Mouse (Mus musculus) adrenal gland, adult 2 months (tissue): ENCODE results near the gene Dchs1. TPM values are rescaled to one million over a fixed set of nuclear protein-coding genes. Genes with fewer than 3 reads are reported as not detected.
A peak's percentile ranks its signal among the peaks of the same experiment; 100 is the strongest.

Source experiments
- DNase-seq: peaks from one replicate; pipeline ENCODE4 v3.0.0; 2021
- long read RNA-seq: library from polyadenylated mRNA; stranded (forward); transcript quantifications from one replicate; pipeline ENCODE4 v2.0.0, GENCODE M21; 2021
- polyA plus RNA-seq: library from polyadenylated mRNA; depleted of rRNA; stranded (reverse); fragments of >200 nt; gene quantifications from 2 replicates; pipeline ENCODE4 v1.2.3, GENCODE M21; 2012; rRNA removed
- total RNA-seq, 2 experiments: library from RNA; stranded (reverse); gene quantifications; 2 replicates each; pipeline ENCODE4 v1.2.3; 2021

The Dchs1 gene
- total RNA-seq = 1 to 10 TPM; 4.4 to 8.2 TPM
- polyA plus RNA-seq = 8.2 and 9.5 TPM in 2 replicates
- long read RNA-seq = 0 reads

DNA sequence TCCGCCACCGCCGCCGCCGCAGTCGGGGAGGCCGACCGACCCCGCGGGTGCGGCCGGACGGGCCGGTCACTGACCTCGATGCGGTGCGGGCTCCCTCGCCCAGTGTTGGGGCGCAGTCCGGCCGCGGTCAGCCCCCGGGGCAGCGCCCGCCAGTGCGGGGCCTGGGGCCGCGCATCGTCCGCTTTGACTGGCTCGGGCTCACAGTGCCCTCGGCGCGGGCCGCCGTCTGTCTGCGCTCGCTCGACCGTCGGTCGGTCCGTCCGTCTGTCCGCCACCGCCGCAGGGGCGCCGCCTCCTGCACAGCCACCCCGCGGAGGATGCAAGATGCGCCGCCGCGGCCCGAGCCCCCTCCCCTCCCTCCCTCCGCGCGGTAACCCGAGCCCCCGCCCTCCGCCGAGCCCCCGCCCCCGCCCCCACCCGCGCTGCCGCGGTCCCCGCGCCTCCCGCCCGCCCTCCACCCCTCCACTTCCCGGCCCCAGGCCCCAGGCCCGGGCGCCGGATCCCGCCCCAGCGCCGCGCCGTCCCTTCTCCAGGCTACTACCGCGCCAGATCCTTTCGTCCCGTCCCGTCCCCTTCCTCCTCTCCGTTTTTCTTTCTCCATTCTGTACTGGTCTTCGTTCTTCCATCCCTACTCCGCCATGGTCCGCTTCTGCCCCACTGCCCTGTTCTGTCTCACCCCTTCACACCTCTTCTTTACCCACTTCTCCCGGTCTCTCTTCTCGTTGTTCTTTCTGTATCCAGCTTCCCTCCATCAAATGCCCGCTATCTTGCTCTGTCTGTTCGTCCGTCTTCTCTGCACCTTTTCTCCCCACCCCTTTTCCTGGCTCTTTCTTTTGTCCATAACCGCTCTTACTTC lies at the start of gene Dchs1:
Gene Dchs1 (minus strand): TSS at position 370 of the 856 bp plus-strand sequence.
- no peak for DNase-seq

DNA sequence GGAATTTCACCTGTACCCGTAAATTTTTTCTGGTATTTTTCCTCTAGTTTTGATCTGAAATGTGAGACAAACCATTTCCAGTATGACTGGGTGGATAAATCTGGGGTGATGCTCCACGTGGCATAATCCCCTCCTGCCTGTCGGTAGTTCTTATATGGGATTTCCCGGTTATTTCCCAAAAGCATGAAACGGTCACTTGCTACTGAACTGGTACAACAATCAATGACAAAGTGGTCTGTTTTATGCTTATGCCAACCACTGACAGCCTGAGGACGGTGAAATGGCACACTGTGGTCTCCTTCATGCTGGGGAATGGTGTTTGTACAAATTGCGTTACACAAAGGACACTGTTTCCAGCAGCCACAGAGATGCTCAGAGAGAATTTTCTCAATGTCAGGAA lies 36.8 kb upstream of the Dchs1 start:
- no peak for DNase-seq

DNA sequence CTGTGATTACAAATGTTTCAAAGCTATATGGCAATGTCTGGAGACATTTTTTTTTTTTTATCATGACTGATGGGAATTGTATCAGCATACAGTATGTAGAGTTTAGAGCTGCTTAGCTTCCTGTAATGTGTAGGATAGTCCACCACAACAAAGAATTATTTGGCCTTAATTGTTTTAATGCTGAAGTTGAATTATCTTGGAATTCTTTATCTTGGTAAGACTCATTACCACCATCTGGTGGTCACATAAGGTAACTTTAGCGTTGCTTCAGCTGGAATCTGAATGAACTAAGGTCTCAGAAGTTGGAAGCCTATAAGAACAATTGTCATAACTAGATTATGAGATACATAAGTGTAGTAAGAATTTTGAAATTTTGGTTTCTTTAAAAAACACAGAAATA lies 31.0 kb upstream of the Dchs1 start:
- no peak for DNase-seq

DNA sequence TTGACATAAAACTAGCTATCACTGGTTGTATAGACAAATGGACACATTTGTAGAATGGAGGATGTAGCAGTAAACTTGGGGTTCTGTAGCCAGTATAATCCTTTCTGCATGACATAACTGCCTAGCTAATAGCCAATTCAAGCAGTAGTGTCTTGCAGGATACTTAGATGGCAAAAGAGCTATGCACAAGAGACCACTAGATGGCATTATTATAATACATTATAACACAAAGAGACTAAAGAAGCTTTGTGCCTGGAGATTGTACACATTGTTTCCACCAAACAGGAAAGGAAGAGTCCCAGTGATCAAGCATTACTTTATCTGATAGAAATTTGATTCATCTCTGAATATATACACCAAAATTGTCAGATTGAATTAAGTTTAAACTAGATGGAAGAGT lies 29.3 kb upstream of the Dchs1 start:
- DNase-seq = no peak

DNA sequence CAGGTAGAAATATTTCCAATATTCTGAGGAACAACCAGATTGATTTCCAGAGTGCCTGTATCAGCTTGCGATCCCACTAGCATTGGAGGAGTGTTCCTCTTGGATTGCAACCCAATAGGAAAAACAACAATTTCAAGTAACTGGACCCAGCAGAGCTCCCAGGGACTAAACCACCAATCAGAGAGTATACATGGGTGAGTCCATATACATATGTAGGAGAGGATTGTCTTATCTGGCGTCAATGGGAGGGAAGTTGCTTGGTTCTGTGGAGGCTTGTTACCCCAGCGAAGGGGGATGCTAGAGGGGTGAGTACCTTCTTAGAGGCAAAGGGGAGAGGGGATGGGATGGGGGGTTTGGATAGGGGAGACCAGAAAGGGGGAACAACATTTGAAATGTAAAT lies 25.9 kb upstream of the Dchs1 start:
- DNase-seq = no peak

DNA sequence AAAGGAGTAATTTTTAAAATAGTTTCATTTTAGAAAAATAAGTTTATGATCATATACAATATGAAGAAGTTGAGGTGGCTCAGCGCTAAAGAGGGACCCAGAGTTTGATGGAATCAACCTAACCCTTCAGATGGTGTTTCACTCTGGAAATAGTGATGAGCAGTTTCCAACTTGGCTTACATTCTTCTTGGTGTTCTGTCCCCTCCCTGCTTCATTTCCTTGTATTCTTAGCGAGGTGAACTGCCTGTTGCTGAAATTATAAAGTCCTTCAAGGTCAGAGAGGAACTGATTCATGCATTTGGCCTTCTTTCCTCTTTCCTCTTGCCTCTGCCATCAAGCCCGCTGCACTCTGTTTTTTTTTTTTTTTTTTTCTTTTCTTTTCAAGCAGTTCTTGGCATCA lies 25.1 kb upstream of the Dchs1 start:
- DNase-seq = peak; percentile 19

DNA sequence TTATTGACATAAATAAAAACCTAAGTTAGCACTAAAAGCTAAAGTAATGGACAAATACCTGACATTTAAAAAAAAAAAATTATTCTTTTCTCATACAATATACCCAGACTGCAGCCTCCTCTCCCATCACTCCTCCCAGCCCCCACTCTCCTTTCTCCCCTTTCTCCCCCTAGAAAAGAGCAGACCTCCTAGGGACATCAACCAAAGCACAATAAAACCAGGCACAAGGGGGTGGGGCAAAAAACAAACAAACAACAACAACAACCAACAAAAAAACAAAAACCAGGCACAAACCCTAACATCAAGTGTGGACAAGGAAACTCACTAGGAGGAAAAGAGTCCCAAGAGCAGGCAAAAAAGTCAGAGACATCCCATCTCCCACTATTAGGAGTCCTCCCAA lies 24.1 kb upstream of the Dchs1 start:
- no peak for DNase-seq

DNA sequence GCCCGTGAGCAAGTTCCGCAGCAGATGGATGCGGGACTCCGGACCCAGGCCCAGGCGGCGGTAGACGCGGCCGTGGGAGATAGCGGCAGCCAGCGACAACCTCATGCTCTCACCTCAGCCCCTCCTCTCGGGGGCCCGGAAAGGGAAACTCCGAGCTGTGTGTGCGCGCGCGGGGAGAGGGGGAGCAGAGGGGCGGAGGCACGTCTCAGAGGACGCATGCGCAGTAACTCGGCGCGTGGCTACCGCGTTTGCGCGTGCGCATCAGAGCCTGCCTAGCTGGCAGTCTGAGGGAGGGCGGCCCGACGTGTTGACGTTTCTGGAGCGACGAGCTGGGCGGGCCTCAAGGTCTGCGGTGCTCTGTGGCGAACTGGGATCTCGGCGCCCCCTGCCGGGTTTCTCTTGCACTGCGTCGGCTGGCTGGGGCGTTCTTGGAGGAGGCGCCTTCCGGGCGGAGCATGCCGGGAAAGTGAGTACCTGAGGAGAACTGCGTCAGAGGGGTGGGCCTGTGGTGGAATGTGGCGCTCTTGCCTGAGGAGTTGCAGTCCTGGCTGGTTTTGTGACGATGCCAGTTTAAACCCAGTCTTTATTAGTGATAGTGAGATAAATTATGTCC lies 23.5 kb upstream of the Dchs1 start, which contains the start of gene Mrpl17:
Gene Mrpl17 (minus strand): TSS at position 223 of the 613 bp plus-strand sequence.
- peak; percentile 100 for DNase-seq

DNA sequence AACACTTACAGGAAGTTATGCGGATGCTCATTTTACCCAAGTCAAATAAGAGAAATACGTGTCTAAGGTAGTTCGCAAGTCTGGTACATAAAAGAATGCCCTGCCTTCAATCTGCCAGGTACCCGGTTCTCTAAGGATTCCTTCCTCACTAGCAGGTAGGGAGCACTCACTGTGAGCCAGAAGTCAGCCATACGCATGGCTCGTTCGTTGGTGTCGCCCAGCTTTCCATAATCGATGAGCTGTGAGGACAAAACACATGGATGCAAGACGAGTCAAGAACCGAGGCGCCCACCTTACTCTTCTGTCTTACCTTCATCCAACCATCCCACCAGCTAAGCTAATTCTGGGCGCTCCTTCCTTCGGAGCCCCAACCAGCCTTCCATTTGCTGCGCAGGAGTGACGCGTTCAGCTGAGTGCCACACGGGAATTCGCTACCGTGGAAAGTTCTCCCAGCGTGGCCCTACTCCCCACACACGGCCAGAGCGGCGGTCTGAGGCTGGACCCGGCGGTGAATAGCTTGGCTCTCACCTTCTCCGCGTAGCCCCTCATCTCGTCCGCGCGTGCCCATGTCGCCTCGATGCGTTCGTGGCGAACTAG lies 22.9 kb upstream of the Dchs1 start:
- no peak for DNase-seq

DNA sequence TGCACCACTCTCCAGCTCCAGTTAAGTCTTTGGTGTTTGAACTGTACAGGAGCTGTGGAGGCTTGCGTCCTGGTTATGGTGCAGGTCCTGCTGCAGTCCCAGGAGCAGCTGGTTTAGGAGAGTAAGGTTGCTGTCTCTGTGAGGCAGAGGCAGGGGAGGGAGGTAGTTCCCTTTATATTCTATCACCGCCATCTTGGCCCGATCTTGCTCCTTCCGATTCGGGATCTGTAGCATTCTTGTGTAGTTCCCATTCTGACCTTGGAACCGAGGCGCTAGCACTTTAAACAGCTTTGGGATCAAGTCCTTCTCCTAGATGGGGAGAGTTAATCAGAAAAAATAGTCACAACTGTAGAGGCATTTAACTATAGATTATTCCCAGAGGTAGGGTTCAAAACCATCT lies 22.4 kb upstream of the Dchs1 start:
- DNase-seq = no peak

DNA sequence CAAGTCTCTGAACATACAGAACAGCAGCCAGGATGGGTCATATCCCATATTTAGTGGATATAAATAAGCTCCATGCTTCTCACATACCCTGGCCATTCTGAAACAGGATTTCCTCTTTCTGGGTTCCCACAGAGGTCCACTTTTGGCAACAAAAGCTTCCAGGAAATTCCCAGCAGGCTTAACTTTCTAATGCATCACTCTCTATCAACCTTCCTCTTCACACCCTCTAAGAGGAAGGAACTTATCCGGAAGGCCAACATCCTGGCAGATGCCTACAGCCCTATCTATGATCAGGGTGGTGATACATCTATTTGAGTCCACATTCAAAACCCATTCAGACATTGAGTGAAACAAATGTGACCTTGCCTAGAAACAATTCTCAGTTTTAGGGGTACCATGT lies 20.9 kb upstream of the Dchs1 start:
- DNase-seq = no peak

DNA sequence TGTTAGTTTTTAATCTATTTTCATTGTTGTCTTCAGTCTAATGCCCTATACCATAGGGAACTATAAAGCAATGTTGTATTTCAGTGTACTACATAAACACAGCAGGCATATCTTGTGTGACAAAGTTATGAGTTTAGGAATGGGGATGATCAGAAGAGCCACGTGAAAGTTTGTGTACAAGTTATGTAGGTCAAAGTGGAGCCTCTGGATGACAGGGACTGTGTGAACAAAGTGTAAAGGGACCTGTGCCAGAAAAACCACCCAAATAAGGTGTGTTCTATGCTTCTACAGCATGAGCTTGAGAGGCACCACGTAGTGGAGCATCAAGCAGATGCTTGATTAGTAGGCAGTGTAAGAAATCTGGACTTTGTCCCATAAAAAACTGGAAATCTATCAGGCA lies 19.3 kb upstream of the Dchs1 start:
- DNase-seq = no peak

DNA sequence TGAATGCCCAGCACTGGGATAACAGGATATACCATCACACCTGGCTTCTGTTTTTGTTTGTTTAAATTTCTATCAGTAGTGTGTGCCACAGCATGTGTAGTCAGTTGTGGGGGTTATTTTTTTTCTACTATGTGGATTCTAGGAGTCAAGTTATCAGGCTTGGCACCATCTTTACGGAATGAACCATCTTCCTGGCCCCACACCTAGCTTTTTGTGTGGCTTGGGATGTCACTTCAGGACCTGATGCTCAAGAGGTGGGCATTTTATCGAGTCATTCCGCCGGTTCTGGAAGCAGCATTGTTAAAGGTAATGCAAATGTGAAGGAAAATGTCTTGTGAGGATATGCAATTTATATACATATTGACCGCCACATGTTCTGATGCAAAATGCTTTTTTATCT lies 18.7 kb upstream of the Dchs1 start:
- no peak for DNase-seq

DNA sequence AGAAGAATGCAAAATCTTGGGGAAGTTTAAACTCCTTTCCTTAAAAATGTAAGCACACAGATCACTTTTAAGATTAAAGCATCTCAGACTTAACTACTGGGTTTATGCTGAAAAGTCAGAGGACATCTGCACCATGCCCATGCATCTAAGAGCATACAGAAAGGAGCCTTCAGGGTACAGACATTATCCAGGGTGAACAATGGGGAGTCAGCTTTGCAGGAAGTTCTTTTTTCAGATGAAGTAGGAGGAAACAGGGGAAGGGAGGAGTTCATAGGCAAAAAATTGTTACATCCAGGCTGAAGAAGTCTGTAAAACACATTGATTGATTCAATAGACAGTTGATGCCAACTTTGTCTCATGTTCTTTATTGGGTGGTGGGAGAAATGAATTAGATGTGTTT lies 16.0 kb upstream of the Dchs1 start:
- DNase-seq = no peak

DNA sequence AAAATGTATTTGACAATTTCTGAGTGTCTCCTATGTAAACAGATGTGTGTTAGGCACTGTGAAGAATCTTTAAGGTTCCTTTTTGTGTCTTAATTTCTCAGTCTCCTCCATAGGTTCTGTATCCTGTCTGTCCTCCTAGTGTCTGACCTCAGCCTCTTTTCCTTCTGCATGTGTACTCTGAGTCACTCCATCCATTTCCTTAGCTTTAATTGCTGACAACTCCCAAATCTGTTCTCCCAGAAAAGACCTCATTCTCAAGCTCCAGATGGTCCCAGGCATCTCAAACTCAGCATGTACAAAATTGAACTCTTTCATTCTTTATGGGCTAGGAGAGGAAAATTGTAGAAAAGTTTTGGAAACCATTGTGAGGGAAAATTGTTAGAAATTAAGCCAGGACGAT lies 15.3 kb upstream of the Dchs1 start:
- DNase-seq = no peak

DNA sequence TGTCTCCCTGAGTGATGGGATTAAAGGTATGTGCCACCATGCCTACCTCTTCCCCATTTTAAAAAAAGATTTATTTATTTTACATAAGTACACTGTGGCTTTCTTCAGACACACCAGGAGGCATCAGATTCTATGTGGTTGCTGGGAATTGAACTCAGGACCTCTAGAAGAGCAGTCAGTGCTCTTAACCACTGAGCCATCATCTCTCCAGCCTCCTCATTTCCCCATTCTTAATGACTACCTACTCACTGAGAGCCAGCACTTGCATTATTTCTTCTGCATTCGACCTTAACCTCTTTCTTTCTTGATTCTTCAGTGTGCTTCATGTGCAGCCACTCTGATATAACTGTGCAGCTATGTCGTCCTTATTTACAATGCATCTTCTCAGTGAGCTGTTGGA lies 14.9 kb upstream of the Dchs1 start:
- no peak for DNase-seq

DNA sequence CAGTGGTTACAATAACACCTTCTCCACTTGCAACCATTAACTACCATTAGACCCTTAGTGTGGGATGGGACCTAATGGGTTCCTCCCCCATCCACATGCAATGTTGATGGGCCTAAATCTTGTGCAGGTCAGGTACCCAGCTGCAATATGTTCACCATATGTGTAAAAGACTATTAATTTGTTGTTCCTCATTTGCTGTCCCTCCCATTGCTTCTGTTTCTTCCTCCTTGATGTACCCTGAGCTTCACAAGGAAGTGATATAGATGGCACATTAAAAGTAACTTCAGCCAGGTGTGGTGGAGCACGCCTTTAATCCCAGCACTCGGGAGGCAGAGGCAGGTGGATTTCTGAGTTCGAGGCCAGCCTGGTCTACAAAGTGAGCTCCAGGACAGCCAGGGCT lies 9.5 kb upstream of the Dchs1 start:
- DNase-seq = no peak

DNA sequence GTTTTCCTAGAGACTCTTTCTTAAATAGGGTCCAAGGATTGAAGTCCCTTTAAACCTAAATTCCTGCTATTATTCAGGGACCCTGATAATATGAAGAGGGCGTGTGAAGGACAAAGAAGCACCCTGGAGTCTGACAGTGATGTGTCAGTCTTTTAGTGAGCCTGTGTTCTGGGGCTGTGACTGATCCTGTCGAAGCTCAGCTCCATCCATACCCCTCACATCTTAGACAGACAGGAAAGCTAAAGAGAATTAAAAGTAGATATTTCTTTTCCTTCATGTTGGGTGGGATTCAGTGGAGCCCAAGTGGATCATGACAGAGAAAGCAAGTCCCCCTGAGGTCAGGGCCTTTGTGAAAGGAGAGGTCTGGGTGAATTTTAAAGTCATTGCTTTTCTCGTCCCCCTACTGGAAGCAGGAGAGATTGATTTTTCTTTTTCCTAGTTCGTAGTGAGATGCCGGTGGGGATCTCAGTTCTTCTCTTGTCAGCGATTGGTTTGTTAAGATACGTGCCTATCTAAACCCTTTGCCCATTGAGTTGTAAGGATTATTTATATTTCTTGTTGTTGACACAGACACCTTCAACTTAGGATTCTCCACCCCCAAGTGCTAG lies 8.4 kb upstream of the Dchs1 start:
- no peak for DNase-seq

DNA sequence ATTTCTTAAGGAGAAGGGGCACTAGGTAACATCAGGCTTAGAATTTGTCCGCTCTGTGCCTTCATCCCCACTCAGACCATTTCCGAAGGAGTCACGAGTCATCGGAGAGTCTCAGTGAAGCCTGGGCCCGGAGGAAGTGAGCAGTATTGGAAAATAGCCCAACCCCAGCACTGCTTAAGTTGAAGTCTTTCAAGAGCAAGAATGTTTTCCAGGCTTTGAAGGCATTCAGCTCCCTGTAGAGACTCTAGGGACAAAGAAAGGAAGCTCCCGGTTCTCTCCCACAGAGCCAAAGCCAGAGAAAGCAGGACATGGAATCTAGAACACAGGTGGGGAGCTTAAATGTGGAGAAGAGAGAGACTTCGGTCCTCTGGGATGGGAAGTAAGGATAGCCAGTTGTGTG lies 6.2 kb upstream of the Dchs1 start:
- DNase-seq = no peak

DNA sequence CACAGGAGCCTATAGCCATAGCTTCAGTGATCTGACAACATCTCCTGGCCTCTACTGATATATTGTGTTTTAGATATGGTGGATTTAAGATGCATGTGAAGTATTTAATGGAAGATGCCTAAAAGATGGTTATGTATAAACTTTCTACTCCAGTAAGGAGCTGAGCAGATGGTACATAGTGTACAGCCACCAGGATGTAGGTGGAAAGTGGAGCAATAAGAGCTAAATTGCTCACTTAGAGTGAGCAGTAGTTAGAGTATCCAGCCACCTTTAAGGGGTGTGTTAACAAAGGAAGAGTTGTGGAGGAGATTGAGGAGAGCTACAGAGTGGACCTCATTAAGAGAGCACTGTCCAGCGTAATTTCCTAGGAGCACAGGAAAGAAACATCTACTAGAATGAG lies 3.7 kb upstream of the Dchs1 start:
- DNase-seq = no peak

DNA sequence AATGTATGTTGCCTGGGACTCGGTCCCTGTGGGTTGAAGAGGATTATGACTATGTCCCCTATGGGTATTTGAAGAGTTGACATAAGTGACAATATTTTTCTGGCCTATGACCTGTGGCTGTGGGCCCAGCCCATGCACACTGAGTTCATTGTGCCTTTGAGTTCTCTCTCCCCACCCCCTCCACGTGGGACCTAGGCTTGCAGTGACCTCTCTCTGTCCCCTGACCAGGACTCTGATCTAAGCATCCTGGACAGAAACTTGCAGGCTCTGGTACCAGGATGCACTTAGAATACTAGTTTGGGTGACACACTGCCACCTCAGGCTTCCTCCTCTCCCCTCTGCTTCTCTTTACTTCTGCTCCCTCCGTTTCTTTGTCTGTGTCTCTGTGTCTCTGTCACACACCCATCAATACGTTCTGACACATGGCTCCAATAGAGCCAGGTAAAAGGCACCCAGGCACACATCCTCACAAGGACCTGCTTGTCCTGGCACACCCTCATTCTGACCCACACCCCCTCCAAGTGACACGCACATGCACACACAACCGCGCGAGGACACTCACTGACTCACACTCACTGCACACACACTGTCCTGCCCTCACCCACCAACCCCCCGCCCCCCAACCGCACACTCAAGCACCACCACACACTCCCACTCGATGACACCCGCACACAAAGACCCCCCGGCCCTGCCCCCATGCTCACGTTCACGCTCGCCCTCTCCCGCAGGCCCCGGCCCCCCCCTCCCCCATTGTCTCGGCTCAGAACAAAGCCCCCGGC lies 759 bp downstream of the Dchs1 start:
- DNase-seq = no peak

DNA sequence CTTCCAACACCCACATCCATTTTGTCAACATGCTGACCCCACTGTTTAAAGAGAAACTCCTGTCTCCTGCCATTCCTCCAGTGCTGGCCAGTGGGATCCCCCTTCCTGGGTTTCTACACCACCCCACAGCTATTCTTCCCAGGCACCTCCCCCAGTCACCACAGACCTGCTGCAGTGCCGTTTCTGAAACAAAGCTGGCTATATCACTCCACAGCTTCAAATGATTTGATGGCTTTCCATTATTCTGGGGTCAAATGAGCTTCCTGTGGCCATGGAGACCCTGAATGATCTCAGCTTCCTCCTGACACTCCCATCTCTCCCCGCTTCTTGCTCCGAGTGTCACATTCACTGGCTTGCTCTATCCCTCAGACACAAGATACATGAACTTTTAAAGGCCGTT lies 2.9 kb downstream of the Dchs1 start:
- no peak for DNase-seq
